Mouse (Mus musculus): ENCODE measurements around the gene Dnhd1.

DNA sequence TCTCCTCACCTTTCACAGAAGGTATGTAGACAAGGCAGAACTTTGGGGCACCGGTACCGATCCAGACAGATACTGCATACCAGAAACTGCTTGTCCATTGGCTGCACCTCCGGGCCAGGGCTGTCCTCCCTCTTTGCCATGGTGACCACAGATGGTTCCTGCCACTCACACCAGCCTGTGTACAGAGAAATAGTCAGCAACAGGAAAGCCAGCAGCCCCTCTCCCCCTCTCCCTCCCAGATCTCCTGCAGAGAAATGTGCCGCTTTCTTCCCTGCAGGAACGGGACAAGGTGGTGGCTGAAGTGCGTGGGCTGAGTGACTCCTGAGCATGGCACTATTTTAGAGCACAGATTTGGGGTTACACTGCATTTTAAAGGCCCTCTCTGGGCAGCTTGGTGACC, 25.2 kb upstream of the Dnhd1 start:
- TF ChIP-seq POLR2A (IDR thresholded peaks at IDR 0.05; ENCODE audit: borderline replicate concordance, extremely low read depth, low read depth, low read length) (no peak), CTCF (IDR thresholded peaks at IDR 0.05; ENCODE audit: insufficient read depth, low read length) (no peak)
